Mouse (Mus musculus): ENCODE measurements around the gene Mbd4. TPM values are rescaled to one million over a fixed set of nuclear protein-coding genes. Genes with fewer than 3 reads are reported as not detected.

Mbd4 gene
- polyA plus RNA-seq, 1 experiment: 6.4 TPM

GRCm38 (mm10) chr6:115848598-115849304, 4.4 kb downstream of the Mbd4 start:
- no peak overlapping the region for H3K4me3 ChIP-seq (ENCODE audit: insufficient read depth, low read length)
- TF ChIP-seq CTCF (IDR thresholded peaks at IDR 0.05; ENCODE audit: borderline replicate concordance, insufficient read depth, low read length) (no peak), POLR2A (IDR thresholded peaks at IDR 0.05; ENCODE audit: low read depth, low read length) (no peak)
- no peak overlapping the region for H3K27ac ChIP-seq (ENCODE audit: insufficient read depth, low read length)
- H3K4me1 ChIP-seq (ENCODE audit: control insufficient read depth, insufficient read depth, low read length): no peaks in the 10 kb centered on the region

DNA sequence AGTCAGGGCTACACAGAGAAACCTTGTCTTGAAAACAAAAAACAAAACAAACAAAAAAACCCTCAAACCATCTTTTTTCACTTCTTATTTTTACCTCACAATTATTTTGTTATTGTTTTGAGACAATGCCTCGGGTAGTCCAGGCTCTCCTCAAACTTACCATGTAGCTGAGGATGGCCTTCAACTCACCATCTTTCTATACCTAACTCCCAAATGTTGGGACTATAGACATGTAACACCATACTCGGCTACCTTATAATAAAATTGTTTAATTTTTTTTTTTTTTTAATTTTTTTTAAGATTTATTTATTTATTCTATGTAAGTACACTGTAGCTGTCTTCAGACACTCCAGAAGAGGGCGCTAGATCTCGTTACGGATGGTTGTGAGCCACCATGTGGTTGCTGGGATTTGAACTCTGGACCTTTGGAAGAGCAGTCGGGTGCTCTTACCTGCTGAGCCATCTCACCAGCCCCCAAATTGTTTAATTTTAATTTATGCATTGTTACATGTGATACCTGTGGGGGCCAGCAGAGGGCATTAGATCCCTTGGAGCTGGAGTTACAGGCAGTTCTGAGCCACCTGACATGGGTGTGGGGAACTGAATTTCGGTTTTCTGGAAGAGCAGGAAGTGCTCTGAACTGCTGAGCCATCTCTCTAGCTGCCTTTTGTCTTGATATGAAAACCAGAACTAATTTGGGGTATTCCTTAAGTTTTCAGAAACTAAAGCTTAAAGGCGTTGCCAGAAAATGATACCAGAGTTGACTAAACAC, 6.3 kb downstream of the Mbd4 start:
- no peak overlapping the region for H3K27ac ChIP-seq (ENCODE audit: insufficient read depth, low read length)
- no peak overlapping the region for H3K4me3 ChIP-seq (ENCODE audit: insufficient read depth, low read length)
- H3K4me1 ChIP-seq (ENCODE audit: control insufficient read depth, insufficient read depth, low read length): no peaks in the 10 kb centered on the region
- no peak for TF ChIP-seq POLR2A (IDR thresholded peaks at IDR 0.05; ENCODE audit: low read depth, low read length)
- peak; percentile 40; the same call in 1 of the 2 replicates for TF ChIP-seq CTCF (IDR thresholded peaks at IDR 0.05; ENCODE audit: borderline replicate concordance, insufficient read depth, low read length)

- TF ChIP-seq POLR2A (IDR thresholded peaks at IDR 0.05; ENCODE audit: low read depth, low read length): no peak
- TF ChIP-seq CTCF (IDR thresholded peaks at IDR 0.05; ENCODE audit: borderline replicate concordance, insufficient read depth, low read length): no peak
- no peak overlapping the region for H3K27ac ChIP-seq (ENCODE audit: insufficient read depth, low read length)
- no peaks in the 10 kb centered on the region for H3K4me1 ChIP-seq (ENCODE audit: control insufficient read depth, insufficient read depth, low read length)
- H3K4me3 ChIP-seq (ENCODE audit: insufficient read depth, low read length): no peak overlapping the region
Measured at GRCm38 (mm10) chr6:115845006-115845405, 8.2 kb downstream of the Mbd4 start.

- H3K4me1 ChIP-seq (ENCODE audit: control insufficient read depth, insufficient read depth, low read length): no peaks in the 10 kb centered on the region
- no peak overlapping the region for H3K4me3 ChIP-seq (ENCODE audit: insufficient read depth, low read length)
- TF ChIP-seq POLR2A (IDR thresholded peaks at IDR 0.05; ENCODE audit: low read depth, low read length): no peak
- TF ChIP-seq CTCF (IDR thresholded peaks at IDR 0.05; ENCODE audit: borderline replicate concordance, insufficient read depth, low read length): no peak
Measured at GRCm38 (mm10) chr6:115838745-115839144, 14.4 kb downstream of the Mbd4 start.

DNA sequence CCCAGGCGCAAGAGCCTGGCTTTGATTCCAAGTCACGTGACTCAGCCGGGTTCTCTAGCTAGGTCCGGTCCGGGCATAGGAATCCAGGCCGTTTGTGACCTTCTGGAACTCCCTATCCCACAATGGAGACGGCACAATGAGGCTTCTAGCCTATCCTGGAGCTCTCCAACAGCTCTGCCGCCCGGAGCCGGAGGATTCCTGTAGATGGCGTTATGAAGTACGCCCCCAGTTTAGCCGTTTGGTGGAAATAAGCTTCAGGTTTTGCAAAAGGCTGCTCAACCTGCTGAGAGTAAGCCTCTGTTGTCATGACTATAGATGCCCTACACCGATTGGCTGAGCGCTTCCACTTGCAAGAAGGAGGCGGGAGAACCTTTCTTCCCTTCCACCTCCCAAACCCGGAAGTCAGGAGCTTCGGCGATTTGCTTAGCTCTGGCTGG, 15.0 kb downstream of the Mbd4 start, which contains the start of gene Efcab12:
Efcab12 (minus strand) TSS at position 252 of the 437 bp plus-strand sequence.
- TF ChIP-seq CTCF (IDR thresholded peaks at IDR 0.05; ENCODE audit: borderline replicate concordance, insufficient read depth, low read length) (no peak), POLR2A (IDR thresholded peaks at IDR 0.05; ENCODE audit: low read depth, low read length) (0 out of 2 replicates have a peak, but pooled peaks have one; percentile 27)
- Histone ChIP-seq H3K27ac (ENCODE audit: insufficient read depth, low read length) (no peak within 1 kb of the TSS), H3K4me1 (ENCODE audit: control insufficient read depth, insufficient read depth, low read length) (no peaks in the 10 kb centered on the region), H3K4me3 (ENCODE audit: insufficient read depth, low read length) (peak within 1 kb of the TSS; percentile 3; the same call in 1 of the 2 replicates)

More at GRCm38 (mm10) chr6:115838745-115839144, 14.4 kb downstream of the Mbd4 start:
- H3K27ac ChIP-seq (ENCODE audit: insufficient read depth, low read length): no peak overlapping the region

DNA sequence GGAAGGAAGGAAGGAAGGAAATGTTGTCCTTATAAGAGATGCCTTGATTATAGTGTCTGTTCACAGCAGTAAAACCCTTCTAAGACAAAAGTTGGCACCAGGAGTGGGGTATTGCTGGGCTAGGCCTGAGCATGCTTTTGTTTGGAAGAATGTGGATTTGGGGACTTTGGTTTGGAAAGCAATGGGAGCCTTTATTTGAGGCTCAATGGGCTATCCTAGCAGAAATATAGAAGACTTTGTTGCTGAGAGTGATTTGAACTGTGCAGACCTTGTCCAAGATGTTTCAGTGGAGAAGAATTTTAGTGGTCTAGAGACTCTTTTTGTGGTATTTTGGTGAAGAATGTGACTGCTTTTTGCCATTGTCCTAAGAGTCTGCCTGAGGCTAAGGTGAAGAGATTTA, 19.3 kb downstream of the Mbd4 start:
- Histone ChIP-seq H3K27ac (ENCODE audit: insufficient read depth, low read length) (no peak overlapping the region), H3K4me1 (ENCODE audit: control insufficient read depth, insufficient read depth, low read length) (no peaks in the 10 kb centered on the region), H3K4me3 (ENCODE audit: insufficient read depth, low read length) (no peak overlapping the region)
- TF ChIP-seq POLR2A (IDR thresholded peaks at IDR 0.05; ENCODE audit: low read depth, low read length): no peak
- no peak for TF ChIP-seq CTCF (IDR thresholded peaks at IDR 0.05; ENCODE audit: borderline replicate concordance, insufficient read depth, low read length)

DNA sequence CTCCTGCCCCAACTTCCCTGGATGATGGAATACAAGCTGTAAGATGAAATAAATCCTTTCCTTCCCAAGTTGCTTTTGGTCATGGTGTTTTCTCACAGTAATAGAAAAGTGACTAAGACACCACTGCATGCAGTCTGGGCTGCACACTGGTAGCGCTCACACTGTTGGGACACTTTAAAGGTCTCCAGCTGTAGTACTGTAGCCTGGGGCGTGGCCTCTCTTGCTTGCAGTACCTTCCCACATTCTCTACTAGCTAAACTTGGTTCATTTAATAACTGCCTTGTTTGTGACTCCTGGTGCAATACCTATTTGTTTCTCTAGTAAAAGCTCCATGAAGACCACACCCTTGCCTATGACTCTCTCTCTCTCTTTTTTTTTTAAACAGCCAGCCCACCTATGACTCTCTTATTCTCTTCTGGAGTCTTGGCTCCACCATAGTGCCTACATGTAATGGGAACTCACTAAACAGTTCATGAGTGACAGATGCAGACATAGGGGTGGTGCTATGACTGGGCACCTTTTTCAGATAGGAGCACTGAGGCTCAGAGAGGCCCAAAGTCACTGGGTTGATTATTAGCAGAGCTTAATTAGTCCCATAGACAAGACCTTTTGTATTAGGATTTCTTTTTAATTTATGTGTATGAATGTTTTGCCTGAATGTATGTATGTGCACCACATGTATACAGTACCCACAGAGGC, 20.9 kb downstream of the Mbd4 start:
- H3K4me1 ChIP-seq (ENCODE audit: control insufficient read depth, insufficient read depth, low read length): no peaks in the 10 kb centered on the region
- no peak overlapping the region for H3K27ac ChIP-seq (ENCODE audit: insufficient read depth, low read length)
- no peak overlapping the region for H3K4me3 ChIP-seq (ENCODE audit: insufficient read depth, low read length)
- TF ChIP-seq POLR2A (IDR thresholded peaks at IDR 0.05; ENCODE audit: low read depth, low read length) (no peak), CTCF (IDR thresholded peaks at IDR 0.05; ENCODE audit: borderline replicate concordance, insufficient read depth, low read length) (no peak)

- TF ChIP-seq POLR2A (IDR thresholded peaks at IDR 0.05; ENCODE audit: low read depth, low read length): no peak
- no peak for TF ChIP-seq CTCF (IDR thresholded peaks at IDR 0.05; ENCODE audit: borderline replicate concordance, insufficient read depth, low read length)
- Histone ChIP-seq H3K27ac (ENCODE audit: insufficient read depth, low read length) (no peak overlapping the region), H3K4me1 (ENCODE audit: control insufficient read depth, insufficient read depth, low read length) (no peaks in the 10 kb centered on the region), H3K4me3 (ENCODE audit: insufficient read depth, low read length) (no peak overlapping the region)
Measured at GRCm38 (mm10) chr6:115830779-115831601, 22.2 kb downstream of the Mbd4 start.
